Mouse (Mus musculus): ENCODE results near the gene Abca16. TPM values are rescaled to one million over a fixed set of nuclear protein-coding genes. Genes with fewer than 3 reads are reported as not detected.

Gene Abca16
- not detected in 2 replicates for total RNA-seq (2015)
- total RNA-seq (2017): not detected in 2 replicates

- ATAC-seq (ENCODE audit: poor library complexity, severe bottlenecking): no peak
Measured at GRCm38 (mm10) chr7:120409447-120409846, at the start of gene Abca16. TSS of gene Abca16 (plus strand) at chr7:120409647.

DNA sequence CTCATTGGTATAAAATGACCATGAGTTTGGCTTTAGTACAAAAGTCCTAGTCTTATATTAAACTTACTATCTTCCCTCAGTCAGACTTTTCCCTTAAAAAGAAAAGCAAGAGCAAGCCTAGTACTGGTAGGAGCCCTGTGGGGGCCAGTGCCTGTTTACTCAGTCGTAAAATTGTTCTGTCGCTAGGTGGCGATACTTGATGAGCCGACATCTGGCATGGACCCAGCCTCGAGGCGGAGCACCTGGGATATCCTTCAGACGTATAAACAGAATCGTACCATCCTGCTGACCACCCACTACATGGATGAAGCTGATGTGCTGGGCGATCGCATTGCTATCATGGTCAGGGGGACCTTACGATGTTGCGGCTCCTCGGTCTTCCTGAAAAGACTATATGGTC, 48.3 kb upstream of the Abca16 start:
- no peak for ATAC-seq (ENCODE audit: poor library complexity, severe bottlenecking)

DNA sequence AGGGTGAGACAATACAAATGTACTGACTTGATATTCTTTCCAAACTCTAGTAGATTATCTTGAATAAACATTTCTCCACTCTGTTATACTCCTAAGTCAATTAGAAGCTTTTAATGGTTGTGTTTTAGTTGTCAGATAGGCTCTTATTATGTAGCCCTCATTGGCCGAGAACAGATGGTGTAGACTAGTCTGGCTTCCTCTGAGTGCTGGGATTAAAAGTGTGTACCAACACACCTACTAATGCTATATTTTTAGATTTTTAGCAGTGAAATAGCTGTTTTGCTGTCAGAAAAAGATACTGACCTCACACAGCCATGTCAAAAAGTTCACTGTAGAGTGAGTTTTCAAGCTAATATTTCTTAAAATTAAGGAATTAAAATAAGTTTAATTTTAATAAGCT, 2.9 kb downstream of the Abca16 start:
- ATAC-seq (ENCODE audit: poor library complexity, severe bottlenecking): no peak

DNA sequence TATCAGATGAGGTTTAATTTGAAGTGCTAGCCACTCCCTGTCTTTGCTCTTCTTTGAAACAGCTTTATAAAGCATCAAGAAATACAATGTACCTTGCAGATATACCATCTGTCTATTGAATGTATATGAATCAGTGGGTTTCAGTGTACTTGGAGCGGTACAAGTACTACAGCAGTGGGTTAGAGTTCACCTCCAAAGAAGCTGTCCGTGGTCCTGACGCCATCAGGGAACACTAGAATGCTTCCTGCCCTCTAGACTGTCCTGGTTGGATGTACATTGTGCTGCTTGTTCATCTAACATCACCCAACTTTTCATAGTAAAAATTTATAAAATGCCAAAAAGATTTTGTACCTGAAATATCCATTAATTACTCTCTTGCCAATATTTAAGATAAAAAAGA, 17.2 kb downstream of the Abca16 start:
- no peak for ATAC-seq (ENCODE audit: poor library complexity, severe bottlenecking)

DNA sequence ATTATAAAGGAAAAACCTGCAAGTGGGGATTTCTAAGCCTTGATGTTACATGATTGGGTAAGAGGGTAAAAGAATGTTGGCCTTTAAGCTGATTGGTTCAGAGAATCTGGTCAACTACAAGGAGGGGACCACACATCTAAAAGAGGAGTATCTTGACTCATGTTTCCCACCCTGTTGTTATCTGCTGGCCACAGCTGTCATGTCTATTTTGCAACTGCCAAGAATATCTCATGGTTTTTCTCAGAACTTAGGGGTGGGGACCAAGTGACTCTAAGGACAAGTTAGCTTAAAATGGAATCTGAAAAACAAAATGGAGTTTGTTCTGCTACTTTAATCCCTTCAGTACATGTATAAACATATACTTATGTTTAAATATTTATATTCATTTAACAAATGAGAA, 22.0 kb downstream of the Abca16 start:
- no peak for ATAC-seq (ENCODE audit: poor library complexity, severe bottlenecking)

DNA sequence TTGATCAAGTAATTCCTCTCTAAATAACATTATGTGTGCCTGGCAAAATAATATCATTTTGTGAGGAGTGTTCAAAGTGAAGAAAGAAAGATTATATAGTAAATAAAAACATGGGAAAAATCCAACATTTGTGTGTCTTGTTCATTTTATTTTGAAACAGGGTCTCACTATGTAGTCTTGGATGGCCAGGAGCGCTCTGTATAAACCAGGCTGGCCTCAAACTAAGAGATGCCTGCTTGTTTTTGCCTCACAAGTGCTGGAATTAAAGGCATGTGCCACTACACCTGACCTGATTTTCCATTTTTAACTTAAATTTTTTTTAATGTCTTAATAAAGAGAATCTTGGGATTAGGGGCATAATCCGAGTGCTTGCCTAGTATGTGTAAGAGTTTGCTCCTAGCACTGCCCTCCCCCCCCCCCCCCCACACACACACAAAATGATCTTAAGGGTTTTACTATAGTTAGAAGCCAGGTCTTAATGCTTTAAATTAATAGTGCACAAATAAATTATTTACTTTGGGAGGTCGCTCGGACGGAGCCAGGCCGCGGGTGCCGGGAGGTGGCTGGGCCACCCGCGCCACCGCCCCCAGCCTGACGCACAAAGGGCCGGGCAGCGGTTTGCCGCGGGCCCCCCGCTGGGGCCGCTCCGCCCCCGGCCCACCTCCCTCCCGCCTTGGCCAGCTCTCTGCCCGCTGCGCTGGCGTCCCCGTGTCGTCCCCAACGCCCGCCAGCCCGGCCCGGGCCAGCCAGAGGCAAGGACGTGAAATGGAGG, 94.6 kb downstream of the Abca16 start:
- no peak for ATAC-seq (ENCODE audit: poor library complexity, severe bottlenecking)

- ATAC-seq (ENCODE audit: poor library complexity, severe bottlenecking): no peak
Measured at GRCm38 (mm10) chr7:120504663-120504979, 95.2 kb downstream of the Abca16 start.

- ATAC-seq (ENCODE audit: poor library complexity, severe bottlenecking): no peak
Measured at GRCm38 (mm10) chr7:120534805-120535204, 125.4 kb downstream of the Abca16 start.

DNA sequence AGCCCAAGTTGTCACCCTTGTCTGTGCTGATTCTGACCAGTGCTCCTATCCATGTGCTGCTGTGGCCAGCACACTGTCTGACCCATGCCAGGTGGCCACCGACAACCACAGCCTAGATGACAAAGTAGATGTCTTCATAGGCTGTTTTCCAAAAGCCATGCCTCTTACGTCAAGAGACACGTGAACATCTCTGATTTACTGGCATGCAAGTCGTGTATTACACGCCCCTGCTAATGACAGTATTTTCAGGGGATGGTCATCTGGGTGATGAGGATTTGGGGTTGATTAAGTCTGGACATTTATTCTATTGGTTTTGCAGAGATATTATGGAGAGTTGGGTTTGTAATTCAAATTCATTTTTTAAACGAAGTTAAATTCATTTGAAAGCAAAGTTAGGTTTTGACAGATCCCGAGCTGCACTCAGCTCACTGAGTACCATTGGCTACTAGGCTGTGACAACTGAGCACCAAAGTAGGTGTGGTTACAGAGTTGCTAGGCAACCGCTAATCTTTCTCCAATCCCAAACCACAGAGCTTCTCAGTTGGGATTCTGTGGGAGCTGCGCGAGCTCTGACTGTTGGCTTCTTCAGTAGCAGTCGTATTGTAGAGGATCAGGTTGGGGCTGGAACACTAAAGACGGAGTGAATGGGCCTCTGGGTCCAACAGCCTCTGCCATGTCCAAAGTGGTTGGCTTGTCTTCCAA, 143.2 kb downstream of the Abca16 start:
- ATAC-seq (ENCODE audit: poor library complexity, severe bottlenecking): no peak

DNA sequence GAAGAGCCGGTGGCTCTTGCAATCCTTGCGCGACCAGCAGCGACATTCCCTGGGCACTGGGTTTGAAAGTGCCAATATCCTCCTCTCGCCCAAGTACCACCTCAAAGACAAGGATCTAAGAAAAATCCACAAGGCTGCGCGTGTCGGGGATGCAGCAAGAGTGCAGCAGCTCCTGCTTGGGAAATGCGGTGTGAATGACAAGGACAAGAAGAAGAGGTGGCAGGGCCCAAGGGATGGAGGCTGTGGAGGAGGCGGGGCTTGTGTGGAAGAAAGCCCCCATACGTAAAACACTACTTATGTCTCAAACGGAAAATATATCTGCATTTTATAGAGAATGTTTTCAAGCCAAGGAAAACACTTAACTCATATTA, 143.7 kb downstream of the Abca16 start:
- ATAC-seq (ENCODE audit: poor library complexity, severe bottlenecking): no peak

DNA sequence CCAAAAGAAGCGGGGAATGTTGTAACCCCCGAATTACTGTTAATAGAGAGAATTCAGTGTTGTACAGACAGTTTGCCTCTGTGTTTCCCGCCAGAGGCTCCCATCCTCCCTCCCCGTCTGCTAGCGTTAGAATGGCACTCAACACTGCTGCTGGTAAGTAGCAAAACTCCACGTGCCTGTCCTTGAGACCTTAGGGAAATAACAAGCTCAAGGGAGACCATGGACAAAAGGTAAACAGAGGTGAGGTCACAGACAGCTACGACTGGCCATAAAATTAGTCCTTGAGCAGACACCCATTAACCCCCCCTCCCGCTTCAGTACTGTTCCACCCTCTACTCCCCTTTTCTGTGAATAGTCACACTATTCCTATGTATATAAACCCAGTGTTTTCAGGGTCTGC, 157.9 kb downstream of the Abca16 start:
- no peak for ATAC-seq (ENCODE audit: poor library complexity, severe bottlenecking)

DNA sequence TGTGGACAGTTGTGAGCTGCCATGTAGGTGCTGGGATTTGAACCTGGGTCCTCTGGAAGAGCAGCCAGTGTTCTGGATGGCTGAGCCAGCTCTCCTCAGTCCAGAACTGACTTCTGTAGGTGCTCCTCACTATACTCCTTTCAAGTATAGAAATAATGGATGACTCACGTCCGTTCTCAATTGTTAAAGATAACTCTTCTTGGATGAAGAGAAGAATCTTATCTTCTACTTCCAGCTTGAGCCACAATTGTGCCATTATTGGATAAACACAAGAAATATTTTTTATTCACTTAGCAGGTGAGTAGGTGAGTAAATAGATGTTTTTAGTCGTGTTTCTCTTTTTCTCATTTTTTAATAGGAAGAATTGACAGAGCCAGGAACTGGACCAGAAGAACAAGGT, 167.1 kb downstream of the Abca16 start:
- no peak for ATAC-seq (ENCODE audit: poor library complexity, severe bottlenecking)

Other genes with a start within 250 kb of the Abca16 start
- not detected in 2 replicates for gene Anks4b, start 235.8 kb upstream of the Abca16 start, total RNA-seq (2015)
- gene Anks4b, start 235.8 kb upstream of the Abca16 start, total RNA-seq (2017): not detected in 2 replicates
- not detected in 2 replicates for gene Crym, start 207.5 kb upstream of the Abca16 start, total RNA-seq (2015)
- gene Crym, start 207.5 kb upstream of the Abca16 start, total RNA-seq (2017): not detected in 2 replicates
- gene Abca14, start 205.7 kb upstream of the Abca16 start, total RNA-seq (2015): not detected in 2 replicates
- not detected in 2 replicates for gene Abca14, start 205.7 kb upstream of the Abca16 start, total RNA-seq (2017)
- gene Abca15, start 81.0 kb upstream of the Abca16 start, total RNA-seq (2015): not detected in 2 replicates
- not detected in 2 replicates for gene Abca15, start 81.0 kb upstream of the Abca16 start, total RNA-seq (2017)
- gene Uqcrc2, start 225.5 kb downstream of the Abca16 start, total RNA-seq (2015): 143 and 172 TPM in 2 replicates
- gene Uqcrc2, start 225.5 kb downstream of the Abca16 start, total RNA-seq (2017): 115 and 116 TPM in 2 replicates